Mouse (Mus musculus): Measurements from ENCODE around the gene Tnfaip3. TPM values are rescaled to one million over a fixed set of nuclear protein-coding genes. Genes with fewer than 3 reads are reported as not detected.

The Tnfaip3 gene
- total RNA-seq, 4 experiments from 2014 or later = 6.0 to 7.1 (median 6.4) TPM

GRCm38 (mm10) chr10:19016823-19017471 lies 1.5 kb upstream of the Tnfaip3 start:
- DNase-seq (ENCODE audit: low spot score in 2 of 2) = no peak

GRCm38 (mm10) chr10:19014381-19015256 lies 838 bp downstream of the Tnfaip3 start:
- DNase-seq (ENCODE audit: low spot score in 2 of 2) = no peak

- DNase-seq (ENCODE audit: low spot score in 2 of 2) = no peak
Measured at GRCm38 (mm10) chr10:19013351-19013750, 2.1 kb downstream of the Tnfaip3 start.

DNA sequence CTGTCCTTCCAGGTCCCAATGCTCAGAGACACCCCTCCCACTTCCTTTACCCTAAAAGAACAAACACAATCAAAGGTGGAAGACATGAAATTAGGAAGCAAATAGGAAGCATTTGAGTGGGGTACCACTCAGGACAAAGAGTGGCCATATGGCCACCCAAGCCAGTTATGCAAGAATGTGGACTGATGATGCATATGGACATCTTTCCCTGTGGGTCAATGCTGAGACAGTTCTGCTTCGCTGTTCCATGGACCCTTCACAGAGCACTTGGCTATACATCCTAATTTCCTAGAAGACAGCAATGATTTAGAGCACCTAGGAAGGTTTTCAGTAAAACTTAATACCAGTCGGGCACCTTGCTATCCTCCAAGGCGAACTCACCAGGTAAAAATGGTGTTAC lies 2.8 kb downstream of the Tnfaip3 start:
- DNase-seq (ENCODE audit: low spot score in 2 of 2) = no peak

DNA sequence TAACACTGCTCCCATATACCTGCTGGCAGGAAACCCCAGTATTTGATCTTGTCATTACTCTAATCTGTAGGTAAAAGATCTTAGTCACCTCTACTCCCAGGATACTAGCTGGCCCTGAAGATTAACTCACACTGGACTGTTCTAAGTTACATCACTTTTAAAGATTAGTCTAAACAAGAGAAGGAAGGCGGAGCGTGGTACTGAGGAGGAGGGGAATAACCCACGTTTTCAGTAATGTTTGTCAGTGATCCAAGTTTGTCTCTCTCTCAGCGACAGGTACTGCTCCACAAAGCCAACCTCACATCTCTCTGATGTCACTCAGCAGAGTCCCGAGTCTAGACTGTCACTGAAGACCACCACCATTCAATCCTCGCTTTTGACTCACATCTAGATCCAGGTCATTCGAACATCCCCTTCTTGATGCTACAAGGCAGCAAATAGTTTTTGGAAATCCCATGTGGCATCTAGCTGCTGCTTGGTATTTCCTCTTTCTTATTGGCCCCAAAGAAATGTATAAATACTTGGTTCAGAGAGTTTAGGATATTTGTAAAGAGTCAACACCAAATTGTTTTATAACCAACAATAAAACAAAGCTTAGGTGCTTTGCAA lies 3.5 kb downstream of the Tnfaip3 start:
- no peak for DNase-seq (ENCODE audit: low spot score in 2 of 2)

DNA sequence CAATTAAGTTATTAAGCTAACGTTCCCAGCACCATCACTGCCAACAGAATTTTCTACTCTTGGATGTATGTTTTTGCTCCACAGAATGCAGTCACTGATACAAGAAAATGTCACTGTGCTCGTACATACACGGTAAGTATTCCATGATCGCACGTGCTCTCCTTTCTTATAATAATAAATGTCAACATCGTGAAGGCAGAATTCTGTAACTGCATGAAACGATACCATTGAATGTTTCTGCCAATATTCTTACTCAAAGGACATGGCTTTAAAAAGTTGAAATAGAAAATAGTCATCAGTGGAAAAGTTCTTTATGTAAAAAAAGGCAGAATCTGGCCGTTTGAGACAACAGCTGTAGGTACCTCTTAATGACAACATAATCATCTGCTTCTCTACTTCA lies 5.0 kb downstream of the Tnfaip3 start:
- DNase-seq (ENCODE audit: low spot score in 2 of 2) = no peak

GRCm38 (mm10) chr10:19009186-19009672 lies 6.2 kb downstream of the Tnfaip3 start:
- DNase-seq (ENCODE audit: low spot score in 2 of 2) = no peak

- DNase-seq (ENCODE audit: low spot score in 2 of 2) = no peak
Measured at GRCm38 (mm10) chr10:19008607-19008940, 6.9 kb downstream of the Tnfaip3 start.

DNA sequence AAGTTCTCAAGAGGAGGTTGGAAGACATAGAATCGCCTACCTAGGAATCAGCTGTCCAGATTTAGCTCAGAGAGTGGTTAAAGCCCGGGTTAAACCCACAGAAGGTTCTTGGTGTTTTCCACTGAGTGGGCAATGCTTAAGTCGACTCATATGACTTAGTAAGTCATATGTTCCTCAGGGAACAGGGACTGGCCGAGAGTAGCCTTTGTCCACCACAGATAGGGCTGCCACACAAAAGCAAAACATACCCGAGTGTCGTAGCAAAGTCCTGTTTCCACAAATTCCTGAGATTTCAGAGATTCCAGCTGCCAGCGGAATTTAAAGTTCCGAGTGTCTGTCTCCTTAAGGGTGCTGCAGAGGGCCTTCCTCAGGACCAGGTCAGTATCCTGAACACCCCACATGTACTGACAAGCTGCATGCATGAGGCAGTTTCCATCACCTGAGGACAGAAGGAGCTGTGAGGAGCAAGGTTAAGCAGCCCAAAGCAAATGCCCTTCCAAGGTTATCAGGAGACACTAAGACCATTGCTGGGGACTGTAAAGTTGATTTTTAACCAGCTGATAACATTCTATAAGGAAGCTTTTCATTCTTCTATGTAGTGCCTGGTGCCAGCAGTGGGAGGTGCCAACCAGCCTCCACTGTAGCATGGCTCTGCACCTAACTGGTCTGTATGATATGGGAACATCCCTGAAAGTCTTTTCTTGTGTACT lies 7.4 kb downstream of the Tnfaip3 start:
- DNase-seq (ENCODE audit: low spot score in 2 of 2) = no peak

DNA sequence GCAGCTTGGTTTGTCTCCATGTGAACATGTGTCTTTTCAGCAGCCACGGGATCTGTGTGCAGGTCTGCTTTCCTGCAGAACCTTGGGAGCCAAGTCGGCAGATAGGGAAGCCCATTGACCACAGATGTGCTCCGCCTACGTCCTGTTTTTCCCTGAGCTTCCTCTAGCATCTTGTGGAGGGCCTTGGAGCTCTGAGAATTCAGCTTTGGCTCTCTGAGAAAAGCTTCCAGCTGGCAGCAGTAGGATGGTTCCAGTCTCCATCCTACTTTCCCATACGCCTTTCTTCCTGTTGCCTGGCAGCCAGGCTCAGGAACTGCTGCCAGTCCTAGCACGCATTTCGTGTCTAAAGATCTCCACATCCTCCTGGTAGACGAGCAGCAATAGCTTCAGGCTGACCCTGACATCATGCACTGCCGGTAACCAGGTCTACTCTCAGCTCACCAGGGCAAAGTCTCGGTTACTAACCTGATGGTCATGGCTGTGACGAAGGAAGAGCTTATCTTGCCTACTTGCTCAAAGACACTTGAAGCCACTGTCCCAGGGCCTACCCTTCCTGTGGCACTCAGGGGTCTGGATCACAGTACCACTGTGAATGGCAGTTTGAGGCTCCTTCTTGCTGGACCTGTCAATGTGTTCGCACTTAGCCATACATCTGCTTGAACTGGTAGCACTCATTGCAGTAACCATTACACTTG lies 13.2 kb downstream of the Tnfaip3 start:
- DNase-seq (ENCODE audit: low spot score in 2 of 2) = peak; percentile 82 to 84

- DNase-seq (ENCODE audit: low spot score in 2 of 2) = no peak
Measured at GRCm38 (mm10) chr10:18999427-18999826, 16.0 kb downstream of the Tnfaip3 start.

DNA sequence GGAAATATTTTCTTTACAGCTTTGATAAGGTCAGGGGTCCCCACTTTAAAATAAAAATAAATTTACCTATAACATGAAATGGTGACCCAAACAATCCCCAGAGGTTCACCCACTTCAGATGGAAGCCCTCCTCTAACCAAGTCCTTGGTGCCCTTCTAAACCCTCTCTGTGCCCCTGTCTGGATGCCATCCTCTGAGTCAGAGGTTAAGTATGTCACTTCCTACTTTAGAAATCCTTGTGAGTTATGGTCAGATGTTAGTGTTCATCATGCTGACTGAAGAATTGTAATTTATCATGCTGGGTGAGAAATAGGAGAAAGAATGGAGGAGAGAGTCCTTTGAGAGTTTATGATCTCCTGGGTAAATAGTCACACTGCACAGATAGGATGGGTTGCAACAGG lies 19.1 kb downstream of the Tnfaip3 start:
- DNase-seq (ENCODE audit: low spot score in 2 of 2) = no peak

DNA sequence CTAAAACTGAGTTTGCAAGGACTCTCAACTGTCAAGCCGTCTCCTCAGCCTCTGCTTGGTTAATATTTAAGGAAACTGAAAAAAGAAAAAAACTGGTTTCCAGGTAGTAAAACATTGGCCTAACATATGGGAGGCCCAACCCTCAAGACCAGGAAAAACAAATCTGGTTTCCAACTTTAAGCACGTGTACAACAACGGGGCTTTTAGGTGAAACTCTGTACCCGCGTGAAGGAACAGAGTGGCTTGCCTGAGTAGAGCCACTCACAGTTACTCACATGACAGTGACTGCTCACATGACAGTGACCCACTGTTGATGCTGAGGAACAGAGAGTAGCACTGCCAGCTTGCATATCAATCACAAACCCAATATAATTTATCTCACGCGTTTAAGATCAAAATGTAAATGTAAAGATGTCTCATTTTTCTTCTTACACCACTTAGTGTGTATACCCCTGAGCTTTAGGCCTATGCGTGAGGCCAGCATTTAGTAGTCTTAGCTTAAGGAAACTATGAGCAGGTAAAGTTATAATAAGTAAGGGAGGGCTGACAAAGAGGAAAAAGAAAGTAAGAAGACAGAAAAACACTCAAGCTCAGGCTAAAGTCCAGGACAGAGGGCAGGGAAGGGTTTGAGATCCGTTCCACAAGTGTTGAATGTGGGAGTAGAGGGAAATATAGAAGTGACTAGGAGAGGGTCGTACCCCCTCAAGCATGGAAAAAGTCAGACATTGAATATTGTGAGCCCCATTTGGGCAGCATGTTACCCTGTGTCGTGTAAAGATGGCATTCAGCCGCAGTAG lies 19.8 kb downstream of the Tnfaip3 start:
- no peak for DNase-seq (ENCODE audit: low spot score in 2 of 2)

DNA sequence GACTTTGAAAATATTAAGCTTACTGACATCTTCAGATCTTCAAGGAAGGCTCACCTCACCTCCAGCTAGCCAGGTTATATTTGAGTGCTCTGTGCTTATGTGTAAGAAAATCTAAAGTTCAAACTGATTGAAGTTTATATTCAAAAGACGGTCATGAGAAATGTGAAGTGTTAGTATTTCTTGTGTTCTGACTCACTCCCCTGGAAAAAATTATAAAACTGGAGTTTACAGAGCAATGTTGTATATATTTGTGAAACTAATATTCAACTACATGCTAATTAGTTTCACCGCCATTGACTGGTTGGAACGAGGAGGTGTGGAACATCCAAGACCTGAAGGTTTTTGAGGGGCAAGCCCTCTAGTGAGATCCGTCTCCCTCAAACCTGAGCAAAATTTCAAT lies 22.5 kb downstream of the Tnfaip3 start:
- DNase-seq (ENCODE audit: low spot score in 2 of 2) = no peak

DNA sequence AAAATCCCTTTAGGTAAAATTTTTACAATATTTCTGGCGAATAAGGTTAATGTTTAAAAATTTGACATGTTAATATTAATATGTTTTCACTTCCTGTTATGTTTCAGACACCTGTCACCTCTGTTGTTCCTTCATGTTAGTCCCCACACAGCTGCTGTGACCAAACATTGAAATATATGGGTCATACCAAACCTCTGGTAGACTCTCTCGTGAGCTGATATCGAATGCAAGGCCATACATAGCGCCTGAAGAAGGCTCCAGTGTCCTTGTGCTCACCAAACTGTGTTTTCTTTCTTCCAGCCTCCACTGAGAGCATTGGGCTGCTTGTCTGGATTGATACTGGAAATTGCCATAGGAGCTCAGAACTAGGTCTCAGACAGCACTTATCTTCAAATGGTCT lies 24.4 kb downstream of the Tnfaip3 start:
- DNase-seq (ENCODE audit: low spot score in 2 of 2) = no peak

GRCm38 (mm10) chr10:18987907-18988199 lies 27.6 kb downstream of the Tnfaip3 start:
- no peak for DNase-seq (ENCODE audit: low spot score in 2 of 2)

GRCm38 (mm10) chr10:18987046-18987906 lies 28.2 kb downstream of the Tnfaip3 start:
- DNase-seq (ENCODE audit: low spot score in 2 of 2) = no peak

DNA sequence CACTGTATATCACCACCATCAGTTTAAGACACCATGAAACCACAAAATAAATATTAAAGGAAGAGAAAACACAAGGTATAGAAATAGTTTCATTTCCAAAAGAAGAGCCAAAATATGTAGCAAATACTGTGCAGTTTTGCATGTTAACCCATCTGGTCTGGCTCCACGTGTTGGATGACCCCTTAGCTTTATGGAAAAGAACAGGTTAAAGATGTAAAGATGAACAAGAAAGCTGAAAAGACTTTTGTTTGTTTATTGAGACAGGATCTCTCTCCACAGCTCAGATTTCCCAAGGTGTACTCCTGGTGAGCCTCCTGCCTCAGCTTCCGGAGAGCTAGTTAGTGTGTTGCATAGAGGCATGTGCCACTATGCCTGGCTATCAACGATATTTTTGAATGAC lies 29.9 kb downstream of the Tnfaip3 start:
- no peak for DNase-seq (ENCODE audit: low spot score in 2 of 2)

DNA sequence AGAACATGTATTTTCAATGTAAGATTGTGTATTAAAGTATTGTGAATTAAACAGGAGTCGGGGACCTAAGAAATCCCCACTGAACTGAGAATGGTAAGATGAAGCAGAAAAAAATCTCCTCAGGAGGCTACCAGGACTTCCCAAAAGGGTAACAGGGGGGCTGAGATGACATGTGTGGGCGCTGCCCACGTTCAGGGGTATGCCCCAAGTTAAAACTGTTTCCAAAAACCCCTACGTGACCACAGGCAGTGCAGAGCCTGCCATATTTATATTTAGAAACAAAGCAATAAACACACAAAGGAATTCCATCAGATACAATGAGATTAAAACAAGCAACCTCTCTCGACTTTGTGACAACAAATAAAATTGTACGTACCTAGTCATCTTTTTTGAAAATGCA lies 31.9 kb downstream of the Tnfaip3 start:
- DNase-seq (ENCODE audit: low spot score in 2 of 2) = no peak

GRCm38 (mm10) chr10:18974486-18974885 lies 41.0 kb downstream of the Tnfaip3 start:
- DNase-seq (ENCODE audit: low spot score in 2 of 2) = no peak

Data from layer of hippocampus, adult 8-10 months (tissue).